15 mouse cellular contexts compared by ENCODE assay signal in genomic region chr11:102400513-102401084, GRCm38 (mm10). TPM values are rescaled to one million over a fixed set of nuclear protein-coding genes. Genes with fewer than 3 reads are reported as not detected.
A peak's percentile ranks its signal among the peaks of the same experiment; 100 is the strongest.
DNase-seq lines count a peak whose midpoint lies in the region; ATAC-seq lines count a peak whose summit lies in the region.
"Had no signal": no experiment of that assay in that cellular context is flagged by ENCODE, and none has a peak within 500 bp of the region (broad histone marks: within the 10 kb centered on the region; RNA-seq: fewer than 3 reads in every experiment).

No protein-coding gene starts in this region.

- DNase-seq in limb, embryonic 10.5 days (ENCODE audit: low spot score) = no peak
- DNase-seq in testis, postnatal 14 days (ENCODE audit: low spot score) = peak; percentile 10
- DNase-seq in urinary bladder, postnatal 14 days (ENCODE audit: low spot score) = no peak
- DNase-seq: adrenal gland, postnatal 25 days; gastrocnemius, postnatal 36 days; kidney, adult 11 months; layer of hippocampus, adult 9-11 months; lung, postnatal 14 days; thymus, adult 18-20 months had no signal

- no peak overlapping the region for H3K9ac ChIP-seq in midbrain, embryonic 12.5 days (replicated peaks)
- no peak overlapping the region for H3K9ac ChIP-seq in midbrain, embryonic 15.5 days

- ATAC-seq in erythroblast, adult 5-6 weeks (replicated peaks; ENCODE audit: low FRiP score, poor library complexity, severe bottlenecking) = no peak
- no peak for ATAC-seq in midbrain, embryonic 12.5 days (ENCODE audit: low FRiP score, low read depth)
- ATAC-seq in midbrain, embryonic 15.5 days (replicated peaks) = no peak

- H3K4me3 ChIP-seq in erythroblast, embryonic 14.5 days (replicated peaks) = peak overlapping the region; percentile 15
- no peak overlapping the region for H3K4me3 ChIP-seq in midbrain, embryonic 12.5 days
- H3K4me3 ChIP-seq in midbrain, embryonic 15.5 days = no peak overlapping the region
- H3K4me3 ChIP-seq in limb, embryonic 10.5 days = peak overlapping the region; percentile 5; the same call in 1 of the 2 replicates

- peaks cover 72% of the 10 kb centered on the region for H3K4me1 ChIP-seq in erythroblast, embryonic 14.5 days (ENCODE audit: control insufficient read depth)
- H3K4me1 ChIP-seq in midbrain, embryonic 12.5 days = peaks cover 58% of the 10 kb centered on the region
- H3K4me1 ChIP-seq in midbrain, embryonic 15.5 days = peaks cover 56% of the 10 kb centered on the region
- H3K4me1 ChIP-seq in limb, embryonic 10.5 days = peaks cover 30% of the 10 kb centered on the region

- H3K27me3 ChIP-seq in erythroblast, embryonic 14.5 days (ENCODE audit: control insufficient read depth) = peaks cover 66% of the 10 kb centered on the region
- H3K27me3 ChIP-seq in midbrain, embryonic 12.5 days = peaks cover 38% of the 10 kb centered on the region
- no peaks in the 10 kb centered on the region for H3K27me3 ChIP-seq in midbrain, embryonic 15.5 days (replicated peaks)
- peaks cover 71% of the 10 kb centered on the region for H3K27me3 ChIP-seq in limb, embryonic 10.5 days (ENCODE audit: low read depth, poor library complexity, severe bottlenecking)

- peaks cover 55% of the 10 kb centered on the region for H3K36me3 ChIP-seq in erythroblast, embryonic 14.5 days (ENCODE audit: control insufficient read depth)
- peaks cover 63% of the 10 kb centered on the region for H3K36me3 ChIP-seq in midbrain, embryonic 12.5 days
- peaks cover 23% of the 10 kb centered on the region for H3K36me3 ChIP-seq in midbrain, embryonic 15.5 days (replicated peaks)
- peaks cover 39% of the 10 kb centered on the region for H3K36me3 ChIP-seq in limb, embryonic 10.5 days

- H3K9me3 ChIP-seq in erythroblast, embryonic 14.5 days (ENCODE audit: control insufficient read depth, low read length) = peaks cover 15% of the 10 kb centered on the region
- no peaks in the 10 kb centered on the region for H3K9me3 ChIP-seq in midbrain, embryonic 12.5 days
- no peaks in the 10 kb centered on the region for H3K9me3 ChIP-seq in midbrain, embryonic 15.5 days
- no peaks in the 10 kb centered on the region for H3K9me3 ChIP-seq in limb, embryonic 10.5 days (replicated peaks)
- H3K9me3 ChIP-seq: embryonic facial prominence, embryonic 12.5 days; heart, embryonic 13.5 days had no signal

- H3K27ac ChIP-seq in midbrain, embryonic 12.5 days (replicated peaks) = 0 out of 2 replicates have a peak overlapping the region, but pooled peaks have one; percentile 6
- H3K27ac ChIP-seq in midbrain, embryonic 15.5 days = no peak overlapping the region
- H3K27ac ChIP-seq in limb, embryonic 10.5 days = no peak overlapping the region
- H3K27ac ChIP-seq: embryonic facial prominence, embryonic 12.5 days; heart, embryonic 13.5 days had no signal

- no peak overlapping the region for H3K4me2 ChIP-seq in midbrain, embryonic 12.5 days (replicated peaks)
- no peak overlapping the region for H3K4me2 ChIP-seq in midbrain, embryonic 15.5 days

- WGBS in midbrain, embryonic 12.5 days = 28% methylated on average over 12 of the region's 12 CpGs
- WGBS in midbrain, embryonic 15.5 days = 31% methylated on average over 12 of the region's 12 CpGs
- 27% methylated on average over 12 of the region's 12 CpGs for WGBS in limb, embryonic 10.5 days

RNA-seq across cellular contexts. Expression of gene Slc25a39, which starts 7.1 kb away (rescaled TPM):
- polyA plus RNA-seq in erythroblast, embryonic 14.5 days (2012) = 579 and 725 TPM in 2 replicates
- 461 and 462 TPM in 2 replicates for total RNA-seq in erythroblast, adult 5-6 weeks (2015; ENCODE audit: low replicate concordance)
- total RNA-seq in erythroblast, adult 5-6 weeks (2017; ENCODE audit: low replicate concordance) = 236 and 290 TPM in 2 replicates
- 163 and 173 TPM in 2 replicates for polyA plus RNA-seq in midbrain, embryonic 12.5 days (2016; fragmentation: Nextera tagmentation; extraction: Ambion mirVana)
- 146 and 168 TPM in 2 replicates for polyA plus RNA-seq in midbrain, embryonic 15.5 days (2015; fragmentation: Nextera tagmentation; extraction: Ambion mirVana)
- 209 and 242 TPM in 2 replicates for polyA plus RNA-seq in limb, embryonic 10.5 days (2016; fragmentation: Nextera tagmentation; extraction: Ambion mirVana)

RNA-seq across cellular contexts. Expression of gene Rundc3a, which starts 7.4 kb away (rescaled TPM):
- 1.8 and 2.1 TPM in 2 replicates for polyA plus RNA-seq in erythroblast, embryonic 14.5 days (2012)
- total RNA-seq in erythroblast, adult 5-6 weeks (2015; ENCODE audit: low replicate concordance) = 3.1 TPM in 1 of 2 replicates, not detected in the other
- total RNA-seq in erythroblast, adult 5-6 weeks (2017; ENCODE audit: low replicate concordance) = 2.7 and 7.5 TPM in 2 replicates
- 117 and 133 TPM in 2 replicates for polyA plus RNA-seq in midbrain, embryonic 12.5 days (2016; fragmentation: Nextera tagmentation; extraction: Ambion mirVana)
- 160 and 165 TPM in 2 replicates for polyA plus RNA-seq in midbrain, embryonic 15.5 days (2015; fragmentation: Nextera tagmentation; extraction: Ambion mirVana)
- 1.2 and 1.3 TPM in 2 replicates for polyA plus RNA-seq in limb, embryonic 10.5 days (2016; fragmentation: Nextera tagmentation; extraction: Ambion mirVana)
- total RNA-seq: gastrocnemius, postnatal 36 days had no signal

RNA-seq across cellular contexts. Expression of gene Grn, which starts 29.5 kb away (rescaled TPM):
- 1.8 and 2.6 TPM in 2 replicates for polyA plus RNA-seq in erythroblast, embryonic 14.5 days (2012)
- 85.7 and 90.1 TPM in 2 replicates for total RNA-seq in erythroblast, adult 5-6 weeks (2015; ENCODE audit: low replicate concordance)
- 26.3 and 56.1 TPM in 2 replicates for total RNA-seq in erythroblast, adult 5-6 weeks (2017; ENCODE audit: low replicate concordance)
- 67.0 and 82.7 TPM in 2 replicates for polyA plus RNA-seq in midbrain, embryonic 12.5 days (2016; fragmentation: Nextera tagmentation; extraction: Ambion mirVana)
- 75.2 and 82.0 TPM in 2 replicates for polyA plus RNA-seq in midbrain, embryonic 15.5 days (2015; fragmentation: Nextera tagmentation; extraction: Ambion mirVana)
- polyA plus RNA-seq in limb, embryonic 10.5 days (2016; fragmentation: Nextera tagmentation; extraction: Ambion mirVana) = 78.5 and 93.2 TPM in 2 replicates

RNA-seq across cellular contexts. Expression of gene Slc4a1, which starts 34.6 kb away (rescaled TPM):
- 575 and 672 TPM in 2 replicates for polyA plus RNA-seq in erythroblast, embryonic 14.5 days (2012)
- total RNA-seq in erythroblast, adult 5-6 weeks (2015; ENCODE audit: low replicate concordance) = 4,977 and 5,433 TPM in 2 replicates
- 6,454 and 7,565 TPM in 2 replicates for total RNA-seq in erythroblast, adult 5-6 weeks (2017; ENCODE audit: low replicate concordance)
- polyA plus RNA-seq in midbrain, embryonic 12.5 days (2016; fragmentation: Nextera tagmentation; extraction: Ambion mirVana) = 26.7 and 30.4 TPM in 2 replicates
- polyA plus RNA-seq in midbrain, embryonic 15.5 days (2015; fragmentation: Nextera tagmentation; extraction: Ambion mirVana) = 2.9 and 3.8 TPM in 2 replicates
- polyA plus RNA-seq in limb, embryonic 10.5 days (2016; fragmentation: Nextera tagmentation; extraction: Ambion mirVana) = 34.5 and 37.2 TPM in 2 replicates

RNA-seq across cellular contexts. Expression of gene Fam171a2, which starts 46.9 kb away (rescaled TPM):
- 0.01 and 0.02 TPM in 2 replicates for polyA plus RNA-seq in erythroblast, embryonic 14.5 days (2012)
- not detected in 2 replicates for total RNA-seq in erythroblast, adult 5-6 weeks (2015; ENCODE audit: low replicate concordance)
- not detected in 2 replicates for total RNA-seq in erythroblast, adult 5-6 weeks (2017; ENCODE audit: low replicate concordance)
- 17.6 and 18.0 TPM in 2 replicates for polyA plus RNA-seq in midbrain, embryonic 12.5 days (2016; fragmentation: Nextera tagmentation; extraction: Ambion mirVana)
- polyA plus RNA-seq in midbrain, embryonic 15.5 days (2015; fragmentation: Nextera tagmentation; extraction: Ambion mirVana) = 28.7 and 36.4 TPM in 2 replicates
- 3.7 and 4.2 TPM in 2 replicates for polyA plus RNA-seq in limb, embryonic 10.5 days (2016; fragmentation: Nextera tagmentation; extraction: Ambion mirVana)

Comparison
In these comparisons a context has a peak if more than half of its experiments do, and no peak if none do; other contexts are left out.
1. H3K4me3 ChIP-seq: peak in erythroblast, embryonic 14.5 days (single experiment) and limb, embryonic 10.5 days (single experiment); none in midbrain, embryonic 12.5 days (single experiment) and midbrain, embryonic 15.5 days (single experiment).
2. RNA of gene Rundc3a, which starts 7.4 kb away (polyA plus RNA-seq): 160 to 165 TPM in midbrain, embryonic 15.5 days and 117 to 133 TPM in midbrain, embryonic 12.5 days; 1.8 to 2.1 TPM in erythroblast, embryonic 14.5 days and 1.2 to 1.3 TPM in limb, embryonic 10.5 days; every median in the first group is over 10 times any median in the second.
3. RNA of gene Grn, which starts 29.5 kb away (polyA plus RNA-seq): 78.5 to 93.2 TPM in limb, embryonic 10.5 days, 67.0 to 82.7 TPM in midbrain, embryonic 12.5 days and 75.2 to 82.0 TPM in midbrain, embryonic 15.5 days; 1.8 to 2.6 TPM in erythroblast, embryonic 14.5 days; every median in the first group is over 10 times any median in the second.